Mouse (Mus musculus) adrenal gland, adult 18-20 months (tissue): ENCODE data around the gene Fam13c. TPM values are rescaled to one million over a fixed set of nuclear protein-coding genes. Genes with fewer than 3 reads are reported as not detected.

Experiments
- DNase-seq, 2 experiments: peaks; one replicate each; pipeline ENCODE4 v3.0.0; 2021 to 2022; ENCODE audit warnings: low spot score in 2 of 2
- total RNA-seq, 2 experiments: library from RNA; stranded (reverse); gene quantifications; 1 replicate in 1 of 2; 2 replicates in 1 of 2; pipeline ENCODE4 v1.2.3; 2021

The Fam13c gene
- total RNA-seq, 2 experiments from 2014 or later: 14.4 to 23.0 TPM

- peak in 1 of 2 experiments; percentile 12 for DNase-seq
Measured at GRCm38 (mm10) chr10:70594007-70594406, 153.7 kb downstream of the Fam13c start.

- no peak for DNase-seq
Measured at GRCm38 (mm10) chr10:70598081-70598515, 157.8 kb downstream of the Fam13c start.

- DNase-seq: peak; percentile 23 to 33
Measured at GRCm38 (mm10) chr10:70598516-70599125, 158.3 kb downstream of the Fam13c start.

GRCm38 (mm10) chr10:70599126-70599924 lies 159.0 kb downstream of the Fam13c start:
- DNase-seq: peak; percentile 53 to 59

- no peak for DNase-seq
Measured at GRCm38 (mm10) chr10:70599925-70600305, 159.6 kb downstream of the Fam13c start.

Other genes starting within 250 kb of the Fam13c start
- gene Mrln, start 235.8 kb upstream of the Fam13c start, total RNA-seq: under 1 TPM in 1 of 2 experiments, not detected in 1; 0.96 TPM
- gene Slc16a9, start 195.4 kb upstream of the Fam13c start, total RNA-seq: 1 to 10 TPM; 2.5 to 3.9 TPM
- gene Phyhipl, start 215.5 kb downstream of the Fam13c start, total RNA-seq: 1 to 10 TPM; 4.3 to 5.1 TPM